Mouse (Mus musculus): ENCODE measurements around the gene a.
"Not testable (repeated sequence)": the region's sequence is repeated elsewhere in the genome, so short reads cannot be mapped to it uniquely, and the experiment has no call there.

a gene

DNA sequence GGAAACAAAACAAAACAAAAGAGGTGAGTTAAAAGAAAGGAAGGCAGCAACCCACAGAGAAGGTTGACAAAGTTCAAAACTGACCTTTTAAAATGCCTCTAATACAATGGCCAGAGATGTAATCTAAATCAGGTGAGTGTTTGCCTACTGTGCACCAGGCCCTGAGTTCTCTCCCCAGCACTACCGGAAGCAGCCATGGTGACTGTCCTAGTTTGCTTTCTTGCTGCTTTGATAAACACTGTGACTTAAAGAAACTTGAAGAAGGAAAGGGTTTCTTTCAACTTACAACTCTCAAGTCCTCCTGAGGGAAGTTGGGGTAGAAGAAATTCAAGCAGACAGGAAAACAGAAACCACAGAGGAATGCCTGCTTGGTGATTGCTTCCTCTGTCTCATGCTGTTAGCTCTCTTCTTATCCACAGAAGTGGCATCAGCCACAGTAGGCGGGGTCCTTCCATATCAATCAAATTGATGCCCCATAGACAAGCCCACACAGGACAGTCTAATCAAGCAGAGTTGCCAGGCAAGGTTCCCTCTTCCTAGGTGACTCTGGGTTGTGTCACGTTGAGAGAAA, 220.0 kb downstream of the a start:
- no peaks in the 10 kb centered on the region for H3K27me3 ChIP-seq (ENCODE audit: control insufficient read depth, insufficient read depth, low read length, poor library complexity, severe bottlenecking)
- DNase-seq (ENCODE audit: low read depth, low spot score): no peak
- no peaks in the 10 kb centered on the region for H3K36me3 ChIP-seq (ENCODE audit: control insufficient read depth, insufficient read depth, low read length, poor library complexity, severe bottlenecking)

GRCm38 (mm10) chr2:155012991-155013390, 221.8 kb downstream of the a start:
- no peaks in the 10 kb centered on the region for H3K36me3 ChIP-seq (ENCODE audit: control insufficient read depth, insufficient read depth, low read length, poor library complexity, severe bottlenecking)
- DNase-seq (ENCODE audit: low read depth, low spot score): no peak
- no peaks in the 10 kb centered on the region for H3K27me3 ChIP-seq (ENCODE audit: control insufficient read depth, insufficient read depth, low read length, poor library complexity, severe bottlenecking)

- not testable (repeated sequence) for DNase-seq (ENCODE audit: low read depth, low spot score); H3K27me3 ChIP-seq (ENCODE audit: control insufficient read depth, insufficient read depth, low read length, poor library complexity, severe bottlenecking); H3K36me3 ChIP-seq (ENCODE audit: control insufficient read depth, insufficient read depth, low read length, poor library complexity, severe bottlenecking)
Observed at GRCm38 (mm10) chr2:155016751-155017150, 225.5 kb downstream of the a start.

DNA sequence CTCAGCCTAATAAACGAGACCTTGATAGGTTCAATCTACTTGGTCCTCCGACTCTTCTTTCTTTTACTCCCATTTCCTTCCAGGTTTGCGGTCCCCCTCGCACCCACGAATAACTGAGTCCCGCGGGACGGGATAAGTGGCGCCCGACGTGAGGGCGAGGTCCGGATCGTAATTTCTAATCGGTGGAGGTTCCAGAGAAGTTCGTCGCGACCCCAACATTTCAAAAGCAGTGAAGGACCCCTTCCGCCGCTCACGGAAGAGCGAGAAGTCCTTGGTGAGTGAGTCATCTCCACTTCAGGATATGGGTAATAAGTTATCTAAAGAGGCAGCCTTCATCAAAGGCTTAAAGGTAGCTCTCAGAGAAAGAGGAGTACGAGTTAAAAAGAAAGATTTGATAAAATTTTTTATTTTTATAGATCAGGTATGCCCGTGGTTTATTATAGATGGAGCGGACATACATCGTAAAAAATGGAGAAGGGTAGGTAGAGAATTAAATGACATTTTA, 227.1 kb downstream of the a start, which contains the start of gene Gm14226:
Gm14226 (plus strand) TSS at position 16 of the 505 bp plus-strand sequence.
- not testable (repeated sequence) for H3K27me3 ChIP-seq (ENCODE audit: control insufficient read depth, insufficient read depth, low read length, poor library complexity, severe bottlenecking); DNase-seq (ENCODE audit: low read depth, low spot score); H3K36me3 ChIP-seq (ENCODE audit: control insufficient read depth, insufficient read depth, low read length, poor library complexity, severe bottlenecking)

DNA sequence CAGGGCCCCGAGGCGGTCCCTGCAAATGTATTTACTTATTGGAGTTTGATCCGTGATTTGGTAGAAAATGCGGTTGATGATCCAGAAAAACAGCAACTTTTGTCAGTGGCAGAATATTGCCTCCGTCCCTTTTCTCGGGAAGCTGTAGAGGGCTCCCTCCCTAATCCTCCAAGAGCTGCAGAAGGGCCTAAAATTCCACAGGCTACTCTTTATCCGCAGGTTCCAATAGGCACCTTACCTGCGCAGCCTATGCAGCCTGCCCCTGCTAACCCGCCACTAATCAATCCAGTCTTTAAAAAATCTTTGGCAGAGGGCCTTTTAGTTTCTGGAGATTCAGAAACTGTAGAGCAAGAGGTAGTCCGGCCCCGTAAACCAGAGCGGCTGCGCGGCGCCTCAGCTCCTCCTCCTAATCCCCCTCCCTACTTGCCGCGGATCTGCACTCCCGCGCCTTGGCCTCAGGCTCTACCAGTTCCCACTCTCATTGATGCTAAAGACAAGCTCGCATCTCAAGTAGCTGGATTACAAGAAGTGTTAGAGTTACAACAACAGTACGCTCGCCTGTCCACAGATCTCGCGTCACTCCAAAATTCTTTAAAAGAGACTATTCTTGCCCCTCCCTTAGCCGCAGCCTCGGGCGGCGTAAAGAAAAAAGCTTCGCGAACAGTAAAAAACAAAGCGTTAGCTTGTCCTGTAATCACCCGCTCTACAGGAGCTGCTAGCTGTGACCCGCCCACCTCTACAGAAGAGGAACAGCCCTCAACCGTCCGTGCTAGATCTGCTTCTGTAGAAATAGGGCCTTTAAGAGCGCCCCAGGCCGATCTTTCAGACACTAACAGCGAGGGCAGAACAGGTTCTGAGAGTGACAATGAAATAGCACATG, 227.8 kb downstream of the a start:
- peak; percentile 79 for DNase-seq (ENCODE audit: low read depth, low spot score)
- no peaks in the 10 kb centered on the region for H3K36me3 ChIP-seq (ENCODE audit: control insufficient read depth, insufficient read depth, low read length, poor library complexity, severe bottlenecking)
- H3K27me3 ChIP-seq (ENCODE audit: control insufficient read depth, insufficient read depth, low read length, poor library complexity, severe bottlenecking): no peaks in the 10 kb centered on the region

GRCm38 (mm10) chr2:155019673-155020072, 228.5 kb downstream of the a start:
- DNase-seq (ENCODE audit: low read depth, low spot score): peak; percentile 84
- Histone ChIP-seq H3K36me3 (ENCODE audit: control insufficient read depth, insufficient read depth, low read length, poor library complexity, severe bottlenecking) (no peaks in the 10 kb centered on the region), H3K27me3 (ENCODE audit: control insufficient read depth, insufficient read depth, low read length, poor library complexity, severe bottlenecking) (no peaks in the 10 kb centered on the region)

DNA sequence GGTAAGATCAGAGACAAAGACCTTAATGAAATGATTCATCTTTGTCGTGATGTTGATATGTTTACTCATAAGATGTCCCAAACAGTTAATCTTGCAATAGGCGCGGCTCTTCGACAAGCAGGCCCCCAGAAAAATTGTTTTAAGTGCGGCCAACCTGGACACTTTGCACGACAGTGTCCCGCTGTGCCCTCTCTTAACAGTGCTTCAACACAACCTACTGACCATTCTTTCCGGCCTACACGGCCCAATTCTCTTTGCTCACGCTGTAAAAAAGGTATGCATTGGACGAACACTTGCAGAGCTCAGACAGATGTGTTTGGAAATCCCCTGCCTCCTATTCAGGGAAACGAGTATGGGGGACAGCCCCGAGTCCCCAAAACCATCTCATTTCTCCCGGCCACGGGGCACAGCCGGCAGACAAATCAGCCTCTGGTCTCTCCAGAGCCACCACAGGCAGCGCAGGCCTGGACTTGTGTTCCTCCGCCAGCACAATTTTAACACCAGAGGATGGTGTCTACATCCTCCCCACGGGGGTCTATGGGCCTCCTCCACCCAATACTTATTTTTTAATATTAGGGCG, 229.1 kb downstream of the a start:
- not testable (repeated sequence) for DNase-seq (ENCODE audit: low read depth, low spot score); H3K27me3 ChIP-seq (ENCODE audit: control insufficient read depth, insufficient read depth, low read length, poor library complexity, severe bottlenecking); H3K36me3 ChIP-seq (ENCODE audit: control insufficient read depth, insufficient read depth, low read length, poor library complexity, severe bottlenecking)

DNA sequence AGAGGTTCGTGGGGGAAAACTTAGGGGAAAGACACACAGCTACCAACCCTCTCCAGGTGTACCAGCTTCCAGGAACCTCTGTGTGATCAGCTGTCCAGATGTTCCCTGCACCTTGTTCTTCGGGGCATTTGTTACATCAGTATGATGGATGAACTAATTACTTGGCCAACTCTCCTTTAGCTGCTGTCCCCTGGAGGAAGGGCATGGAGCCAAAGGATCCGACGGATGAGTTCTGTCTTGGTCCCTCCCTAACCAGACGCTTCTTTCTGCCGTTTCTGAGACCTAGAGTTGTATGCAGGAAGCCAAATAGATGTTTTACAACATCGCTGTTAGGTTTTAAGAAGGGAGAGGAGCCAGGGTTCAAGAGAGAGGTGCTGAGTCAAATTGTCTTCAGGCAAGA, 239.6 kb downstream of the a start:
- Histone ChIP-seq H3K27me3 (ENCODE audit: control insufficient read depth, insufficient read depth, low read length, poor library complexity, severe bottlenecking) (no peaks in the 10 kb centered on the region), H3K36me3 (ENCODE audit: control insufficient read depth, insufficient read depth, low read length, poor library complexity, severe bottlenecking) (no peaks in the 10 kb centered on the region)
- no peak for DNase-seq (ENCODE audit: low read depth, low spot score)

DNA sequence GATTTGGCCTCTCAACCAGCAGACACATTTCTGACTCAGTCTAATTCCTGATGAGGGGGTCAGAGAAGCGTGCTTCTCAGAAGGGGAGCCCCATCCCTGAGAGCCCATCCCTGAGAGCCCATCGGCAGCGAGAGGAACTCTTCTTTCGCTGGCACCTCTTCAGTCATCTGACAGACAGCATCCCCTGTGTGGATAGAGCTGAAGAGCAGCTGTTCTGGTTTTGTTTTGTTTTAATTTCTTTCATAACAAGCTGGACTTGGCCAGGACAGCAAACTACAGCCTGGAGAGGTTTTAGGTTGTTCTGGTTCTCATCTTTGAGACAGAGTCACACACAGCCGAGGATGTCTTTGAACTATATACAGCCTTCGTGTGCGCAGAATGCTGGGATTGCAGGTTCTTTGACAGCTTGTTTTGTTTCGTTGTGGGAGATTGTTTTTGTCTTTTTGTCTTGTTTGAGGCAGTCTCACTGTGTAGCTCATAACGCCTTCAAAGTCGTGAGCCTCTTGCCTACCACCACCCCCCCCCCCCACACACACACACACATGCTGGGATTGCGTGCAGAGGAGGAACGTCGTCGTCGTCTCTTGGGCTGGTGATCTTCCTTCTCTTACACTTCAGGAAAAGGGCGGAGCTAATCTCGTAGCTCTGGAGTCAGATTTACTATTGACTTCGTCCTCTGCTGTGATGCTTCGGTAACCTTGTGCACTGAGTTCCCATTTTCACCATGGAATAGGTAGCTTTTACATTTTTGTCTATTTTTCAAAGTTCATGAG, 241.9 kb downstream of the a start:
- Histone ChIP-seq H3K27me3 (ENCODE audit: control insufficient read depth, insufficient read depth, low read length, poor library complexity, severe bottlenecking) (no peaks in the 10 kb centered on the region), H3K36me3 (ENCODE audit: control insufficient read depth, insufficient read depth, low read length, poor library complexity, severe bottlenecking) (no peaks in the 10 kb centered on the region)
- DNase-seq (ENCODE audit: low read depth, low spot score): no peak

GRCm38 (mm10) chr2:155039956-155040355, 248.8 kb downstream of the a start:
- Histone ChIP-seq H3K27me3 (ENCODE audit: control insufficient read depth, insufficient read depth, low read length, poor library complexity, severe bottlenecking) (no peaks in the 10 kb centered on the region), H3K36me3 (ENCODE audit: control insufficient read depth, insufficient read depth, low read length, poor library complexity, severe bottlenecking) (no peaks in the 10 kb centered on the region)
- no peak for DNase-seq (ENCODE audit: low read depth, low spot score)

GRCm38 (mm10) chr2:155044542-155044941, 253.3 kb downstream of the a start:
- no peaks in the 10 kb centered on the region for H3K27me3 ChIP-seq (ENCODE audit: control insufficient read depth, insufficient read depth, low read length, poor library complexity, severe bottlenecking)
- no peaks in the 10 kb centered on the region for H3K36me3 ChIP-seq (ENCODE audit: control insufficient read depth, insufficient read depth, low read length, poor library complexity, severe bottlenecking)
- no peak for DNase-seq (ENCODE audit: low read depth, low spot score)

- Histone ChIP-seq H3K27me3 (ENCODE audit: control insufficient read depth, insufficient read depth, low read length, poor library complexity, severe bottlenecking) (no peaks in the 10 kb centered on the region), H3K36me3 (ENCODE audit: control insufficient read depth, insufficient read depth, low read length, poor library complexity, severe bottlenecking) (no peaks in the 10 kb centered on the region)
- no peak for DNase-seq (ENCODE audit: low read depth, low spot score)
Observed at GRCm38 (mm10) chr2:155045075-155045474, 253.9 kb downstream of the a start.

DNA sequence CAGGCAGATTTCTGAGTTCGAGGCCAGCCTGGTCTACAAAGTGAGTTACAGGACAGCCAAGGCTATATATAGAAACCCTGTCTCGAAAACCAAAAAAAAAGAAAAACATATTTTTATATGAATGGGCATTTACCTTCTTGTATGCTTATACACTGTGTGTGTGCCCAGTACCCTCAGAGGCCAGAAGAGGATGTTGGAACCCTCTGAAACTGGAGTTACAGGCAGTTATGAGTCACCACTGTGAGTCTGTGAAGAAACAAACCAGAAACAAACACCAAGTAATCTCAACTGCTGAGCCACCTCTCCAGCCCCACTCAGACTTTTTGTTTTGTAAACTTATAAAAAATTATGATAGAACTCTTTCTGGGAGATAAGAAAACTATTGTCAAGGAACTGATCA, 255.6 kb downstream of the a start:
- no peaks in the 10 kb centered on the region for H3K36me3 ChIP-seq (ENCODE audit: control insufficient read depth, insufficient read depth, low read length, poor library complexity, severe bottlenecking)
- no peaks in the 10 kb centered on the region for H3K27me3 ChIP-seq (ENCODE audit: control insufficient read depth, insufficient read depth, low read length, poor library complexity, severe bottlenecking)
- no peak for DNase-seq (ENCODE audit: low read depth, low spot score)

DNA sequence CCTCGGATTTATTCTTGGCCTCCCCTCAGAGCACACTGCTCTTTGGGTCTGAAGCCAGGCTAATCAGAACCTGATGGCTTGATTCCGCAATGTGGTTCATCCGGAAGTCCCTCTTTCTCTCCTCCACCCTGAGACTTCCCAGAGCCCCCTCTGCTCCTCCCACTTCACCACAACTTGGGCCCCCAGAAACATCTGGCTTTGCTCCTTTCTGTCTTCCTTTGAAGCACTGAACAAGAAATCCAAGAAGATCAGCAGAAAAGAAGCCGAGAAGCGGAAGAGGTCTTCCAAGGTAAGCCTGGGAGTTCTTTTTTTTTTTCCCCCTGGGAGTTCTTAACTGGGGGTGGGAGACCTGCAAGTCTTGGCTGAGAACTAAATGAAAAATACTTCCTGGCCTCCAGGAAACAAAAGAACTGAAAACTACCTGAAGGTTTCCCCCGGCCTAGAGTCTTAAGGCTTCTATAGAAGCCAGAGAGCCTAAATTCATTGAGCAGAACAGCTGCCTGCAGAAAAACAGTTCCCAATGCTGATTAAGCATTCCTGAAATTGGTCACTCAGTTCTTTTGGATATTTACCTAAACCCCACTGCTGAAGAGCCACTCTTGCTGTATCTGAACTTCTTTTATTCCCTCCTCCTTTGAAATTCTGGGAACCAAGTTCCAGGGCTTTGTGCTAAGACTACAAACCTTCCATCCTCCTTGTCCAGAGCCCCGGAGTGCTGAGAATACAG, 256.4 kb downstream of the a start:
- no peaks in the 10 kb centered on the region for H3K36me3 ChIP-seq (ENCODE audit: control insufficient read depth, insufficient read depth, low read length, poor library complexity, severe bottlenecking)
- DNase-seq (ENCODE audit: low read depth, low spot score): no peak
- H3K27me3 ChIP-seq (ENCODE audit: control insufficient read depth, insufficient read depth, low read length, poor library complexity, severe bottlenecking): no peaks in the 10 kb centered on the region
